Mouse (Mus musculus): ENCODE results near the gene Glb1.
"Not testable (repeated sequence)": the region's sequence is repeated elsewhere in the genome, so short reads cannot be mapped to it uniquely, and the experiment has no call there.

Glb1 gene

GRCm38 (mm10) chr9:114400949-114401684 is at the start of gene Glb1, which contains the start of gene Tmppe:
Gene Glb1, plus strand, starts transcription at chr9:114401076.
Gene Tmppe, plus strand, starts transcription at chr9:114401105.
- in situ Hi-C loops (cut with MboI; ENCODE audit: low sequenced_read_pairs), result no loop called here

- in situ Hi-C loops (cut with MboI; ENCODE audit: low sequenced_read_pairs), result no loop called here
Observed at GRCm38 (mm10) chr9:114367783-114368470, 32.9 kb upstream of the Glb1 start.

DNA sequence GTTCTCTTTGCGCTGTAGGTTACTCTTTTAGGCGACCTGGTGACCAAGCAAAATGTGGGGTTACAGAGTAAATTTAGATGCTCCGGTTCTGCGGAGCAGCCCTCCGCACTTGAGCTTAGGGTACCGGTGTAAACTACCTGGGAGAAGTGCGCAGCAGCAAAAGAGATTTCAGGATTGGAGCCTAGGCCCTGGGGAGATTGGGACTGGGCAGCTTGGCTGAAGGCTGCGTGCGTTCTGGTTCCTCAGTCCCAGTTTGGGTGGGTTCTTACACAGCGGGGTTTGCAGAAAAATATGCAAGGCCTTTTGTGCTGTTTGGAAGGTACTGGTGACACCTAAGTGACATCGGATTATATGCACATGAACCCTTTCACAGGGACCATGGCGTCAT is 32.4 kb upstream of the Glb1 start:
- in situ Hi-C loops (cut with MboI; ENCODE audit: low sequenced_read_pairs), result no loop called here

GRCm38 (mm10) chr9:114369389-114369788 is 31.5 kb upstream of the Glb1 start:
- in situ Hi-C loops (cut with MboI; ENCODE audit: low sequenced_read_pairs), result not testable (repeated sequence)

DNA sequence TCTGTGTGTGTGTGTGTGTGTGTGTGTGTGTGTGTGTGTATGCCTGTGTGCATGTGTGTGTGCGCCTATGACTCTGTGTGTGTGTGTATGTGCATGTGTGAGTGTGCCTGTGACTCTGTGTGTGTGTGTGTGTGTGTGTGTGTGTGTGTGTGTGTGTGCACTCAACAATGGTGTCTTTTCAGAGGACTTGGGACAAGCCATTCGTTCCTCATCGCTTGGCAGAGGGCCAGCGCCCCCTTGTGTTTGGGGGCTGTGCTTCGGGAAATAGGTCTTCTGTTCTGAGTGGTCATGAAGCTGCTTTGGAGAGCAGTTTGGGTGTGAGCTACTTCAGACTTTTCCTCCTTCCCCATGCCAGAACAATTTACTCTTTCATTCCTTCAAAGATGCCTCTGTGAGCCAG is 29.2 kb upstream of the Glb1 start:
- in situ Hi-C loops (cut with MboI; ENCODE audit: low sequenced_read_pairs), result not testable (repeated sequence)

DNA sequence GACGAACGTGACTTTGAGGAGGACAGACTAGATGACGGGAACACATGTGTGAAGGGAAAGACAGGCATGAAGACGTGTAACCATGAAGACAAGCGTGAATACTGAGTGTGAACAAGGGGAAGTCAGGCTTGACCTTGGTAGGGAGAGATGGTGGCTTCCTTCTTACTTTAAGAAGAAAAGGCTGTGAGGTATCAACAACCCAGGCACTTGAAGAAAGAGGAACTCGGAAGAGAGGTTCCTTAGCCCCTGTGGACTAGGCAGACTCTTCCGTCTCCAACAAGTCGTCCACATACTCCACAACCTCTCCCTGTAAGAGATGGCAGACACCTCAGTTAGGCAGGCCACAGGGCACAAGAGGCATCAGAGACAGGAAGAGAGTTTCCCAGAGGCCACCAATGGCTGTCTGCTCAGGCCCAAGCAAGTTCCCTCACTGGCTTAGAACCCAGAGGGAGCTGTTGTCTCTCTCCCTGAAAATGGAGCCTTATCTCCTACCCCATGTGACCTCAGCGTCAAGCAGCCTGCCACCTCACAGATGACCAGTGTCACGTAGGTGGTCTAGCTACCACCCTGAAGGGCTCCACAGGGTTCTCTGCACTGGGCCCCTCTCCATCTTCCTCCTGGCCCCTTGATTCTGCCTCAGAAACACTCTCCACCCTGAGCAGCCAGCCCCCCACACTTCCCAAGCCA is 25.5 kb upstream of the Glb1 start:
- in situ Hi-C loops (cut with MboI; ENCODE audit: low sequenced_read_pairs), result no loop called here

DNA sequence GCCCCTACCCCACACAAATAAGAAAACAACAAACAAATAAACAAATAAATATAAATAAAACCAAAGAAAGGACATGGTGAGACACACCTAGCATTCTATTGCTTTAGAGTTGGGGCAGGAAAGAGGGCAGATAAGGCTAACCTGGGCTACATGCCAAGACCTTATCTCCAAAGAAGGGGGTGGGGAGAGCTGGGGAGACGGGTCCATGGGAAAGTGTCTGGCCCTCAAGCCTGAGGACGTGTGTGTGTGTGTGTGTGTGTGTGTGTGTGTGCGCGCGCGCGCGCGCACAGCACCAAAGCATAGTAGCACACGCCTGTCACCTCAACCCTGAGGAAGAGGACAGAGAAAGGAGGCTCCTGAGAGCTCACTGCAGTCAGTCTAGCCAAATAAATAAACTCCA is 23.7 kb upstream of the Glb1 start:
- in situ Hi-C loops (cut with MboI; ENCODE audit: low sequenced_read_pairs), result no loop called here

DNA sequence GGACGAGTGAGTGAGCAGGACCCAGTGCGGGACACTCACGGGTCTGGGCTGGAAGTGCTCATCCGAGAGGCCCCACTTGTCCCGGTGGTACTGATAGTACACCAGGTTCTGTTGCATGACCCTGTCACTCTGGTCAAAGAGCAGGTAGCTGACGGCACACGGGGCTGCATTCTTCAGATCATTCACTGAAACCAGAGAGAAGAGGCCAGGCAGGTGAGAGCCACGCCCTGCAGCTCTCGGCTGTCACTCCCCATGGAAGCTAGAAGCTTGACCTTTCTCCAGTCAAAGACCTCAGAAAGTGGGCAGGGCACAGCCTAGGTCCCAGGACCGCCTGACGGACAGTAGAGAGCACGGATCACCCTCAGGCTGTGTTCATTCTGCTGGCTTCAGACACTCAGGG is 21.0 kb upstream of the Glb1 start:
- in situ Hi-C loops (cut with MboI; ENCODE audit: low sequenced_read_pairs), result no loop called here

DNA sequence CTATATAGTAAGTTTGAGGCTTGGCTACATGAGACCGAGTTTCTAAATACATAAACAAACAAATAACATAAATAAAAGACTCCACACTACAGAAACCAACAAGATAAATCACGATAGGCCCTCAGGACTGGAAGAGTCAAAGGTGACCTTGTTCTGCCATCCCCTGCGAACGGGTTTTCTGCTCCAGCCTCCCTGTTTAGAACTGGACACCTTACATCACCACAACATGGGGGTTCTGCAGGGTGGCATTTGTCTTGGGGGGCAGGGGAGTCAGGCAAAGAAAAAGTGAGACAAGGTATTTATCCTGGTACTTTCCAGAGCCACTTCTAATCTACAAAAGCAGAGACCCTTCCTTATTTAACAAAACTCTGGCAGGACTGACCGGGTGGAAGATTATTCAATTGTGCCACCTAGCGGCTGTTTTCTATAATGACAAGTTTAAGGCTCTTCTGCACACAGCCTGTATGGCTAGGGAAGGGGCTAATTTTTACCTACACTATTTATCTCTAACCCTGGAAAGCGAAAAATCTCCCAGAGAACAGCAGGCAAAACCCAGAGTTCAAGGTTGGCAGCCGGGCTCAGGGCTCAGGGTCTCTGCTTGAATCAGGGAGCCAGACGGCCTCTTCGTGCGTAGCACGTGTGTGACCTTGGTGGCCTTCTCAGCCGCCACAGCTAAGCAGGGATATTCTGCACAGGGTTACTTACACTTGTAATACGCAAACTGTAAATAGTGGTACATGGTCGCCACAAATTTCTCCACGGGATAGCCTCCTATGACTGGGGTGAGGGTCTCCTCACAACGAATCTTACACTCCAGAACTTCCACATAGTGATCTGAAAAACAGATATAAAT is 19.8 kb upstream of the Glb1 start:
- in situ Hi-C loops (cut with MboI; ENCODE audit: low sequenced_read_pairs), result no loop called here

- in situ Hi-C loops (cut with MboI; ENCODE audit: low sequenced_read_pairs), result no loop called here
Observed at GRCm38 (mm10) chr9:114382936-114383710, 17.8 kb upstream of the Glb1 start.

DNA sequence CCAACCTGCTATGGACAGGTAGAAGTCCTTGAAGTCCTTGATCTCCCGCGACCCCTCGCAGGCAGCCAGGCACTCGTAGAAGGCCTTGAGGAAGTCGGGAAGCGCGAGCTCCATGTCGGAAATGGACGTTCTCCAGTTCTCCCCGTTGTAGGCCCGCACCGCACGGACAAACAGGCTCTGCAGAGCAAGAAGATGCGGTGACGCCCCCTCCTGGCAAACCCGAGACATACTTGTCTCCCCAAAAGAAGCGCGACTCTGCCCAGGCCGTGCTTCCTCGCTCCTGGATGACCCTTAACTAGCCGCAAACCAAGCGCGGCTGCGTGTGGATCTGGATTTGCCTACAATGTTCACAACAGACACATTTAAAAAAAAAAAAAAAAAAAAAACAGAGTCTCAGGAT is 16.2 kb upstream of the Glb1 start:
- in situ Hi-C loops (cut with MboI; ENCODE audit: low sequenced_read_pairs), result no loop called here

- in situ Hi-C loops (cut with MboI; ENCODE audit: low sequenced_read_pairs), result no loop called here
Observed at GRCm38 (mm10) chr9:114385160-114385559, 15.7 kb upstream of the Glb1 start.

- in situ Hi-C loops (cut with MboI; ENCODE audit: low sequenced_read_pairs), result no loop called here
Observed at GRCm38 (mm10) chr9:114387086-114387485, 13.8 kb upstream of the Glb1 start.

GRCm38 (mm10) chr9:114388288-114388687 is 12.6 kb upstream of the Glb1 start:
- in situ Hi-C loops (cut with MboI; ENCODE audit: low sequenced_read_pairs), result no loop called here

DNA sequence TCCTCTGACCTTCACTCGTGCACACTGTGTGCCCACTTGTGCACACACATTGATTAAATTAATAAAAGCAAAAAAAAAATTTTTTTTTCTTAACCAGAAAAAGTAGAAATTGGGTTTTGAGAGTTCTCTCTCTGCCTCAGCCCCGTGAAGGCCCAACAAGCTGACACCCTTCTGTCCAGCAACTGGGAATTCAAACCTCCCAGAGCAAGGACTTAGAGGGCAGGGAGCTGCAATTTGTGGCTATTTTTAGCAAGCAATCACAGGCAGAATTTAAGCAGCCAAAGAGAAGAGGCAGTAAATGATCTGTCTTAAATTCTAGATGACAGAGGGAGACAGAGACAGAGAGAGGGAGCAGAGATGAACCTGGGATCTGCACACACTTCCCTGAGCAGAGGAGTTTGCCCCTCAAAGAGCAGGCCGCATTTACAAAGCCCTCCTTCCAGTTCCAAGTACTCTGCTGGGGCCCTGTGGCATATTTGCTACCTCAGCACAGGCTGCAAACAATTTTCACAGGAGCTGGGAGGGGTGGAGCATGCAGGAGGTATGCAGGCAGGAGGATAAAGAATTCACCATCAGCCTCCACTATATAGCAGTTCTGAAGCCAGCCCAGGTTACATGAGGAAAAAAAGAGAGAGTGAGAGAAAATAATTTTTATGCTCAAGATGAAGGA is 12.0 kb upstream of the Glb1 start:
- in situ Hi-C loops (cut with MboI; ENCODE audit: low sequenced_read_pairs), result no loop called here

GRCm38 (mm10) chr9:114389371-114389904 is 11.4 kb upstream of the Glb1 start:
- in situ Hi-C loops (cut with MboI; ENCODE audit: low sequenced_read_pairs), result no loop called here

GRCm38 (mm10) chr9:114389905-114390748 is 10.7 kb upstream of the Glb1 start, which contains the start of gene Crtap:
Gene Crtap, minus strand, starts transcription at chr9:114390675.
- in situ Hi-C loops (cut with MboI; ENCODE audit: low sequenced_read_pairs), result no loop called here

DNA sequence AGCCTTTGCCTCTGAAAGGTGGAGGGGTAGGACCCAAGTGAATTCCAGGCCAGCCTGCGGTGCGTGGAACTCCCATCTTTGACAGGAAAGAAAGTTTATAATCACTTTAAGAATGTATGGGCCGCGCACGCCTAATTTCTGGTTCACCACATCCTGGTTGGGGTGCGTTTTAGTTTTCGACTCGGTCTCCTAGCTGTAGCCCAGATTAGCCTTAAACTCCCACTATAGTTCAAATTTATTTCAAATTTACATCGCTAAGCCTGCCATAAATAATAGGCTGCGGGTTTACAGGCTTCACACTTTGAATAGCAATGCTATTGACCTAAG is 10.2 kb upstream of the Glb1 start:
- in situ Hi-C loops (cut with MboI; ENCODE audit: low sequenced_read_pairs), result no loop called here

- in situ Hi-C loops (cut with MboI; ENCODE audit: low sequenced_read_pairs), result not testable (repeated sequence)
Observed at GRCm38 (mm10) chr9:114394136-114394535, 6.7 kb upstream of the Glb1 start.

Measured in CH12F3 (cell line).